Mouse (Mus musculus): ENCODE results near the gene Gm45783. TPM values are rescaled to one million over a fixed set of nuclear protein-coding genes. Genes with fewer than 3 reads are reported as not detected.
"Not testable (repeated sequence)": the region's sequence is repeated elsewhere in the genome, so short reads cannot be mapped to it uniquely, and the experiment has no call there.

The Gm45783 gene
- not detected in 2 replicates for polyA plus RNA-seq (2015; fragmentation: Nextera tagmentation; extraction: Ambion mirVana)

DNA sequence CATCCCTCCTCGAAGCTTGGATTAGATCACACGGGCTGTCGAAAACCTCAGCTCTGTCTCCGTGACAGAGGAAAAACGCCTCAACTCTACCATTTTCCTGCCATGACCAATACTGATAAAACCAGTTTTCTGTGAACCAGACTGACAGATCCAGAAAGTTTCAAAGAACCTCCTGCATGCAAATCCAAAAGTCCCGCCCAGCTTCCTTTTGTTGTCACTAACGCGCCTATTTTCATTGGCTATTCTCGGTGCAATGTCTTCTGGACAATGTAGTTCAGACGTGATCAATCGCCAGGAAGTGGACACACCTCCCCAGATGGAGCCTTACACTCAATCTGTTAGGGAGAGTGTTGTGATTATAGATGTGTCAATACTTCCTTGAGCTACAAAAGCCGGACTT is at the start of gene Gm45783:
Gm45783 (minus strand) TSS at position 143 of the 400 bp plus-strand sequence.
- DNase-seq (ENCODE audit: low spot score) = not testable (repeated sequence)

DNA sequence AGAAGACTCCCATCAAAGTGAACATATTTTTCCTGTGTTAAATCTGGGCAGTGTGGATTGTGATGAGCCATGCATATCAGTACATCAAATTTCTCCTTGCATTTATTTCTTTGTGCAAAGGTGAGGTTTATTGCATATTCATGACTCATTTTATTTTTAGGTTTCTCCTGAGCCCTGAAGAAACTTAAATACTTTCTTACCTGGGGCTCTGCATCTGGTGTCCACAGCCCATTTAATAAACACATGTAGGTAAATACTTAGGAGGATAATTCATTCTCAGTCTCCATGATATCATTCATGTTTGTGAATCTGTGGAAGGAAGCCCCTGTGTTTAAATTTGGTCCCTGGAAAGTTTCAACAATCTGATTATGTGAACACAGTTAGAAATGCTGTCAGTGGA is 25.2 kb upstream of the Gm45783 start, which contains the start of gene Vmn2r31:
Vmn2r31 (minus strand) TSS at position 101 of the 400 bp plus-strand sequence.
- not testable (repeated sequence) for DNase-seq (ENCODE audit: low spot score)

DNA sequence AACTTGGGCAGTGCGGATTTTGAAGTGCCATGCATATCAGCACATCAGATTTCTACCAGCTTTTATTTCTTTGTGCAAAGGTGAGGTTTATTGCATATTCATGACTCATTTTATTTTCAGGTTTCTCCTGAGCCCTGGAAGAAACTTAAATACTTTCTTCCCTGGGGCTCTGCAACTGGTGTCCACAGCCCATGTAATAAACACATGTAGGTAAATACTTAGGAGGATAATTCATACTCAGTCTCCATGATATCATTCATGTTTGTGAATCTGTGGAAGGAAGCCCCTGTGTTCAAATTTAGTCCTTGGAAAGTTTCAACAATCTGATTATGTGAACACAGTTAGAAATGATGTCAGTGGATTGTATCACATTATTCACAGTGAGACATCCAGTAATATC is 36.9 kb downstream of the Gm45783 start, which contains the start of gene Vmn2r30:
Vmn2r30 (minus strand) TSS at position 101 of the 400 bp plus-strand sequence.
- not testable (repeated sequence) for DNase-seq (ENCODE audit: low spot score)

DNA sequence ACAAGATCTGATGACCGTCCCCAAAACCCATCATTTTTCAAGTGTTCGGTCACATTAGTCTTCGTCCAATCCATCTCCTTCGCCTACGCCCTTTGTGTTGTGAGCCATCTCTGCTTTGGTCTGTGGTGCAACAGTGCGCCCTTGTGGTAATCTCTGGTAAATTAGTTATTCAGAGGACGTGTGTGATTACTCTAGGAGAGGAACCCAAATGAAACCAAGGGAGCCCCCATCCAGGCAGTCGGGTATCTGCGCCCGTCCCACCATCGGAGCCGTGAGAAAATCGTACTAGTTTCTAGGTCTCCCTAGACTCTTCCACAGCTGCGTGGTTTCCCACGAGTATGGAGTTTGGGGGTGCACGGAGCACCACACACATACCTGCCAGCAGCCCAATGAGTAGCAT is 78.8 kb downstream of the Gm45783 start:
- peak; percentile 39 for DNase-seq (ENCODE audit: low spot score)

Small RNA genes within 50 kb of the gene (microRNA-seq; reads per million reads assigned to microRNA genes)
- 1.2 reads per million for gene Mir5620 (ENCODE audit: borderline number of aligned reads)

Other genes starting within 250 kb of the Gm45783 start
- gene Zfp773, start 237.8 kb downstream of the Gm45783 start, polyA plus RNA-seq (2015; fragmentation: Nextera tagmentation; extraction: Ambion mirVana) = 2.3 TPM in 2 replicates
- gene Zfp418, start 203.2 kb downstream of the Gm45783 start, polyA plus RNA-seq (2015; fragmentation: Nextera tagmentation; extraction: Ambion mirVana) = 1.2 and 1.5 TPM in 2 replicates
- gene Zfp772, start 164.6 kb downstream of the Gm45783 start, polyA plus RNA-seq (2015; fragmentation: Nextera tagmentation; extraction: Ambion mirVana) = 3.9 and 4.0 TPM in 2 replicates
- gene Vmn2r29, start 127.2 kb downstream of the Gm45783 start, polyA plus RNA-seq (2015; fragmentation: Nextera tagmentation; extraction: Ambion mirVana) = 0.13 TPM in 1 of 2 replicates, not detected in the other
- 0.41 and 0.85 TPM in 2 replicates for gene Gm45844, start 96.3 kb downstream of the Gm45783 start, polyA plus RNA-seq (2015; fragmentation: Nextera tagmentation; extraction: Ambion mirVana)
- gene Clcn4, start 73.7 kb downstream of the Gm45783 start, polyA plus RNA-seq (2015; fragmentation: Nextera tagmentation; extraction: Ambion mirVana) = 39.0 and 42.6 TPM in 2 replicates
- not detected in 2 replicates for gene Vmn2r30, start 37.0 kb downstream of the Gm45783 start, polyA plus RNA-seq (2015; fragmentation: Nextera tagmentation; extraction: Ambion mirVana)
- gene Vmn2r31, start 25.1 kb upstream of the Gm45783 start, polyA plus RNA-seq (2015; fragmentation: Nextera tagmentation; extraction: Ambion mirVana) = not detected in 2 replicates
- not detected in 2 replicates for gene Vmn2r32, start 105.4 kb upstream of the Gm45783 start, polyA plus RNA-seq (2015; fragmentation: Nextera tagmentation; extraction: Ambion mirVana)
- gene Vmn2r33, start 192.2 kb upstream of the Gm45783 start, polyA plus RNA-seq (2015; fragmentation: Nextera tagmentation; extraction: Ambion mirVana) = not detected in 2 replicates

All from thymus, postnatal 0 days (tissue).